Mouse (Mus musculus) liver, embryonic 15.5 days (tissue): ENCODE measurements at regions not wholly inside any gene's neighbourhood (a gene's known extent, or its start where the extent isn't known, plus 50 kb on each side); places are given as distances from the start of the nearest gene placed in this dataset.

Source experiments
- ATAC-seq: fragments of 200-750 bp; cut with Nextera tagmentation; 2 replicates; pipeline ENCODE4 v1.8.0; 2017; ENCODE audit warnings: moderate number of reproducible peaks, mild to moderate bottlenecking, moderate library complexity; ENCODE audit not compliant: insufficient read depth
- H3K27ac ChIP-seq: fragments of 300-500 bp; sonication (generic); replicated peaks from 2 replicates; pipeline ENCODE4 v1.5.1; 2015; ENCODE audit warnings: mild to moderate bottlenecking, inconsistent platforms
- H3K27me3 ChIP-seq: fragments of 300-500 bp; sonication (generic); 2 replicates; pipeline ENCODE4 v1.6.1; 2015; ENCODE audit warnings: mild to moderate bottlenecking, inconsistent platforms
- H3K36me3 ChIP-seq: fragments of 300-500 bp; sonication (generic); replicated peaks from 2 replicates; pipeline ENCODE4 v1.6.1; 2015; ENCODE audit warnings: moderate library complexity, mild to moderate bottlenecking, inconsistent platforms
- H3K4me1 ChIP-seq: fragments of 300-500 bp; sonication (generic); replicated peaks from 2 replicates; pipeline ENCODE4 v1.6.1; 2015; ENCODE audit warnings: inconsistent platforms
- H3K4me2 ChIP-seq: fragments of 300-500 bp; sonication (generic); 2 replicates; pipeline ENCODE4 v1.6.1; 2015; ENCODE audit warnings: moderate library complexity, mild to moderate bottlenecking, inconsistent platforms
- H3K4me3 ChIP-seq: fragments of 300-500 bp; sonication (generic); replicated peaks from 2 replicates; pipeline ENCODE4 v1.5.1; 2015; ENCODE audit warnings: mild to moderate bottlenecking, inconsistent platforms
- H3K9ac ChIP-seq: fragments of 300-500 bp; sonication (generic); 2 replicates; pipeline ENCODE4 v1.6.1; 2015; ENCODE audit warnings: moderate library complexity, mild to moderate bottlenecking, inconsistent platforms
- H3K9me3 ChIP-seq: fragments of 300-500 bp; sonication (generic); replicated peaks from 2 replicates; pipeline ENCODE4 v1.6.1; 2016; ENCODE audit warnings: inconsistent platforms
- WGBS: fragments of 180-500 bp; shearing (Covaris S2); methylation state at CpG from one replicate; pipeline ENCODE4 v1.1.7; 2015; ENCODE audit warnings: mixed read lengths; ENCODE audit not compliant: insufficient replicate concordance; 5-methylcytosine and 5-hydroxymethylcytosine counted together

DNA sequence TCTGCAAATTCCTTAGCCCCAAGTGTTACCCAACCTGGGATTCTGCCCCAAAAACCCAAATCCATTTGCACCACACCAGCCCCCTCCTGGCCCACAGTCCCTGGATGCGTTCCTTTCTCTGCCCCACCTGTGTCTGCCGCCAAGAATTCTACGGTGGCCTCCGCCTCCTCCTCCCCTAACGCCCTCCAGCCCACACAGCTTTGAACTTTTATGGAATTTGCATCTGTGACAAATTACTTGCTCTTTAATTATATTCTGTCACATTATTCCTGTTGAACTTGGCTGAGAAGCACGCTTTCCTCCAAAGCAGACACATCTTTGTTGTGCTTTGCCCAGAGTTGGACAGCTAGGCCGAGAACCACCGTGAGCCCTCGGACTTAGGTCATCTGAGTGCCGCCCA lies 131.8 kb upstream of the Cops8 start:
- no peak overlapping the region for H3K27ac ChIP-seq
- no peaks in the 10 kb centered on the region for H3K36me3 ChIP-seq
- H3K27me3 ChIP-seq, result no peaks in the 10 kb centered on the region
- no peaks in the 10 kb centered on the region for H3K9me3 ChIP-seq
- H3K9ac ChIP-seq, result no peak overlapping the region
- 65% methylated on average over 10 of the region's 10 CpGs for WGBS
- no peak overlapping the region for H3K4me2 ChIP-seq
- no peak for ATAC-seq
- H3K4me1 ChIP-seq, result no peaks in the 10 kb centered on the region
- no peak overlapping the region for H3K4me3 ChIP-seq

GRCm38 (mm10) chr1:90471806-90472205 lies 131.0 kb upstream of the Cops8 start:
- Histone ChIP-seq H3K4me1 (no peaks in the 10 kb centered on the region), H3K4me3 (no peak overlapping the region), H3K9me3 (no peaks in the 10 kb centered on the region), H3K4me2 (no peak overlapping the region), H3K9ac (no peak overlapping the region), H3K27me3 (no peaks in the 10 kb centered on the region), H3K27ac (no peak overlapping the region), H3K36me3 (no peaks in the 10 kb centered on the region)
- ATAC-seq, result no peak
- 75% methylated on average over 13 of the region's 13 CpGs for WGBS

DNA sequence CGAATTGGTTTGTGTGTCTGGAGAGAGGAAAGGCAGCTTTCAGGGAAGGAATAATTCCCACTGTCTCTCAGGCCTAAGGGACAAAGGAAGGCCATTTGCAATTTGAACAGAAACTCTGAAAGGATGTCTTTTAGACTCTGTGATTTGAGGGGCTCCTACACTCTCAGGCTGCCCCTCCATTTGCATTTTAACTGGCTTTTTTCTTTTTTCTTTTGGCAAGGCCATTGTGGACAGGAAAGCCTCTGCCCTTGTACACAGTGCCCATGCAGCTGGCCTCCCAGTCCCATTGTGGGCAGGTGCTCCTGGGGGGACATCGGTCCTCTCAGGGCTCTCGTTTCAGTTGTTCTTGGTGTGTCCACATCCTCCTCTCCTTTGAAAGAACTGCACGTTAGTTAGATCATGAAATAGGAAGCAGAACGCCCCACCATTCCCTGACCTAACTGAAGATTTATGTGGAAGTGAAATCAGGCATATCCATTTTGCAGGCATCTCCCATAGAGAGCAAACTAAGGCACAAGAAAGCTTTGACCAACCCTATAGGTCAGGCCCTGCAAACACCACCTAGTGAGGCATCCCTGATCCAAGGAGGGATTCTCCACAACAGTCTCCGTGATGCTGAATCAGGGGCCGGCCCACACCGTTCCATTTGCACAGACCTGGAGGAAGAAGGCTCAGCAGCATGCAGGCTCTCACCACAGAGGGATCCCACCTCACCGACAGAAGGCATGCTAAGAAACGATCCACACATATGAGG lies 127.5 kb upstream of the Cops8 start:
- H3K4me3 ChIP-seq, result no peak overlapping the region
- 64% methylated on average over 10 of the region's 10 CpGs for WGBS
- no peak for ATAC-seq

DNA sequence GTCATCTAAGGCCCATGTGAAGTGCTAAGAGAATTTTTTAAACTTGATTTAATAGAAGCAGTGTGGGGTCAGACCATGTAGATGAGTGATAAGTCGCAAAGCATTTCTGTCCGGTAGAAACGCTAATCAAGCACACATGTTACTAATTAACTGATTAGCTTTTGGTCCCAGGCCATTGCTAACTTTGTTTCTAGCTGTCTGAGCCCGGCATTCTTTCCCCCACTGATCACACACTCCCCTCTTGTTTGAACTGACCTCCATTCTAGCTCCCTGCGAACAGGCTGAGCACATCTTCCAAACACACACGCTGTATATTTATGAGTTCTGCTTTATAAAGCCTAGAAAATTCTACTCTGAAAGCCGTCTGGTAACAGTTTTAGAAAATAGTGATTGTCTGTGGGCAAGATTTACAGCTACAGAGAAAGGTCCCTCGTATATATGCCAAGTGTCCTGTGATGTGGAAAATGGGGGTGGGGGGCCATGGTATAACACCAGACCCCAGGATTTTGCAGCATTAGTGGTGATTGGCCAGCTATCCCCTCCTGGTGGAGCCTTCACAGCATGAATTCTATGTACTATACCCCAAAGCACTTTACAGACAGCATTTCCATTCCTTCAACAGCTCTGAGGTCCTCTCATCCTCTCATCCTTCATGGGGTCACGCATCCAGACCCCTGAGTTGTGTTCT lies 126.1 kb upstream of the Cops8 start:
- ATAC-seq, result no peak
- Histone ChIP-seq H3K27me3 (no peaks in the 10 kb centered on the region), H3K4me1 (no peaks in the 10 kb centered on the region), H3K4me3 (no peak overlapping the region), H3K9me3 (no peaks in the 10 kb centered on the region), H3K9ac (no peak overlapping the region), H3K36me3 (no peaks in the 10 kb centered on the region), H3K27ac (no peak overlapping the region), H3K4me2 (no peak overlapping the region)
- 47% methylated on average over 9 of the region's 9 CpGs for WGBS

More for the DNA sequence above, 127.5 kb upstream of the Cops8 start:
- Histone ChIP-seq H3K9me3 (no peaks in the 10 kb centered on the region), H3K4me1 (no peaks in the 10 kb centered on the region), H3K9ac (no peak overlapping the region), H3K36me3 (no peaks in the 10 kb centered on the region), H3K27ac (no peak overlapping the region), H3K27me3 (no peaks in the 10 kb centered on the region), H3K4me2 (no peak overlapping the region)

DNA sequence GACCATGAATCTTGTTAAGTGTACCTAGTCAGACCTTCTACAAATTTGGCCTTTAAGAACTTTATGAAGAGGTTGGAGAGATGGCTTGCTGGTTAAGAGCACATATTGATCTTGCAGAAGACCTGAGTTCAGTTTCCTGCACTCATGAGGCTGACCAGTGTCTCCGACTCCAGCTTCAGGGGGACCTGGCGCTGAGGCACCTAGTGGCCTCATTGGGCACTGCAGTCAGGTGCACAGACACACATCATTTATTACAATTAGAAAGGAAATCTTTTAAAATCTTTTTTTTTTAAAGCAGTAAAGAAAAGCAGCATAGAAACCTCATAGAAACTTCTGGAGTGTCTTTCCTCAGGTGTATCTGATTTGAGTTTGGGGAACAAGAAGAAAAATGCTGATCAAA lies 123.9 kb upstream of the Cops8 start:
- Histone ChIP-seq H3K27me3 (no peaks in the 10 kb centered on the region), H3K9me3 (no peaks in the 10 kb centered on the region), H3K36me3 (no peaks in the 10 kb centered on the region), H3K4me1 (no peaks in the 10 kb centered on the region), H3K4me3 (no peak overlapping the region), H3K9ac (no peak overlapping the region), H3K4me2 (no peak overlapping the region), H3K27ac (no peak overlapping the region)
- ATAC-seq, result no peak
- WGBS, result 66% methylated on average over 2 of the region's 2 CpGs

GRCm38 (mm10) chr1:90481247-90481646 lies 121.5 kb upstream of the Cops8 start:
- Histone ChIP-seq H3K9me3 (no peaks in the 10 kb centered on the region), H3K9ac (no peak overlapping the region), H3K27ac (no peak overlapping the region), H3K4me2 (no peak overlapping the region), H3K4me3 (no peak overlapping the region), H3K27me3 (no peaks in the 10 kb centered on the region), H3K4me1 (no peaks in the 10 kb centered on the region), H3K36me3 (no peaks in the 10 kb centered on the region)
- no peak for ATAC-seq
- WGBS, result 80% methylated on average over 5 of the region's 5 CpGs

GRCm38 (mm10) chr1:90481708-90482107 lies 121.1 kb upstream of the Cops8 start:
- no peaks in the 10 kb centered on the region for H3K27me3 ChIP-seq
- H3K4me2 ChIP-seq, result no peak overlapping the region
- no peak for ATAC-seq
- 44% methylated on average over 5 of the region's 5 CpGs for WGBS
- H3K4me3 ChIP-seq, result no peak overlapping the region
- no peak overlapping the region for H3K27ac ChIP-seq
- H3K9me3 ChIP-seq, result no peaks in the 10 kb centered on the region
- H3K4me1 ChIP-seq, result no peaks in the 10 kb centered on the region
- no peak overlapping the region for H3K9ac ChIP-seq
- no peaks in the 10 kb centered on the region for H3K36me3 ChIP-seq

DNA sequence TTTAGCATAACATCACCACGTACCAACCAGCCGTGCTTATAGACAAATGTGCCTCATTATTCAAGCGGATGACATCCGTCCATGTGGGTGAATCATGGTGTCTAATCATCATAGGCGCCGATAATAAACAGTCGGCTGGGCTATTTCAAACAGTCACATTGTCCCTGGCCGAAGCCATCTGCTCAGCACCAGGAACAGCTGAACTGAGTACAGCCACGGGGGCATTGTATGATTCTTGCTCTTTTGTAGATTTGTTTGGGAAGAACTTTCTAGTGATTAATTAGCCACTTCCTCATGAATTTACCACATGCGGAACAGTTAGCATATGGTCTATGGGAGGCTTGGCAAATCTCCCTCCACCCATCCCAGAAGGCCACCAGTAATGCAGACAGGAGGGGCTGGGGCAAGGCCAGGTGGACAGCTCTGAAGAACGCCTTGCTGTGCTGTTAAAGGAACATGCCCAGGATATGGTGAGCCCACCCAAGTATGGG lies 116.4 kb upstream of the Cops8 start:
- Histone ChIP-seq H3K4me1 (no peaks in the 10 kb centered on the region), H3K4me2 (no peak overlapping the region), H3K36me3 (no peaks in the 10 kb centered on the region), H3K9ac (no peak overlapping the region), H3K9me3 (no peaks in the 10 kb centered on the region), H3K4me3 (no peak overlapping the region), H3K27me3 (no peaks in the 10 kb centered on the region), H3K27ac (no peak overlapping the region)
- no peak for ATAC-seq
- WGBS, result 60% methylated on average over 11 of the region's 11 CpGs

GRCm38 (mm10) chr1:90487886-90488285 lies 114.9 kb upstream of the Cops8 start:
- H3K9me3 ChIP-seq, result no peaks in the 10 kb centered on the region
- H3K4me1 ChIP-seq, result no peaks in the 10 kb centered on the region
- no peak overlapping the region for H3K27ac ChIP-seq
- no peak overlapping the region for H3K4me2 ChIP-seq
- H3K4me3 ChIP-seq, result no peak overlapping the region
- no peak overlapping the region for H3K9ac ChIP-seq
- H3K36me3 ChIP-seq, result no peaks in the 10 kb centered on the region
- ATAC-seq, result no peak
- H3K27me3 ChIP-seq, result no peaks in the 10 kb centered on the region
- 50% methylated on average over 2 of the region's 2 CpGs for WGBS

DNA sequence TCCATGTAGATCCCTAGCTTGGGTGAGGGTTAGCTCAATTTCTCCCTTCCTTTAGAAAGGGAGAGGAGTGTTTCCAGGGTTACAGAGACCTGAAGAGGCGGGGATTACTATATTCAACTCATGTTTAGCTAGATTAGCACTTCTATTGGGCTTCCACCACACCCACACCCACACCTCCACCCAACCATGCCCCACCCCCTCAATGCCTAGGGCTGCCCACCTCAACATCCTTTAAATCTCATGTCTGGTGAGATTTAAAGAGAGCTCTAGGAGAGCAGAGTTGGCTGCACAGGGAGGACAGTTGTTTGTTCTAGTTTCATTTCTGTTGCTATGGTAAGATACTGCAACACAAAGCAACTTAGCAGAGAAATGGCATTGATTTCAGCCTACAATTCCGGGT lies 113.8 kb upstream of the Cops8 start:
- H3K9me3 ChIP-seq, result no peaks in the 10 kb centered on the region
- no peak for ATAC-seq
- H3K9ac ChIP-seq, result no peak overlapping the region
- WGBS, result 51% methylated on average over 2 of the region's 2 CpGs
- no peak overlapping the region for H3K27ac ChIP-seq
- H3K4me1 ChIP-seq, result no peaks in the 10 kb centered on the region
- no peaks in the 10 kb centered on the region for H3K36me3 ChIP-seq
- no peaks in the 10 kb centered on the region for H3K27me3 ChIP-seq
- H3K4me2 ChIP-seq, result no peak overlapping the region
- no peak overlapping the region for H3K4me3 ChIP-seq

GRCm38 (mm10) chr1:90490335-90490734 lies 112.4 kb upstream of the Cops8 start:
- Histone ChIP-seq H3K36me3 (no peaks in the 10 kb centered on the region), H3K4me3 (no peak overlapping the region), H3K9me3 (no peaks in the 10 kb centered on the region), H3K27ac (no peak overlapping the region), H3K4me1 (no peaks in the 10 kb centered on the region), H3K27me3 (no peaks in the 10 kb centered on the region), H3K9ac (no peak overlapping the region), H3K4me2 (no peak overlapping the region)
- ATAC-seq, result no peak
- 20% methylated on average over 10 of the region's 10 CpGs for WGBS
